Mouse (Mus musculus): ENCODE measurements around the gene Guca2a. TPM values are rescaled to one million over a fixed set of nuclear protein-coding genes. Genes with fewer than 3 reads are reported as not detected.

Guca2a gene
- total RNA-seq, 2 experiments from 2014 or later, result not detected

- intact Hi-C loops (cut with DNase I), result no loop called here
- no peak for DNase-seq (ENCODE audit: low spot score)
Measured at GRCm38 (mm10) chr4:119671164-119671563, 33.7 kb downstream of the Guca2a start.

- intact Hi-C loops (cut with DNase I), result no loop called here
- DNase-seq (ENCODE audit: low spot score), result no peak
Measured at GRCm38 (mm10) chr4:119672685-119673084, 35.2 kb downstream of the Guca2a start.

- intact Hi-C loops (cut with DNase I), result no loop called here
- DNase-seq (ENCODE audit: low spot score), result no peak
Measured at GRCm38 (mm10) chr4:119682596-119682995, 45.1 kb downstream of the Guca2a start.

GRCm38 (mm10) chr4:119685746-119686145 lies 48.2 kb downstream of the Guca2a start:
- no peak for DNase-seq (ENCODE audit: low spot score)
- intact Hi-C loops (cut with DNase I), result no loop called here

Other genes with a start within 250 kb of the Guca2a start
- under 1 TPM in 1 of 2 experiments, not detected in 1; 0.34 TPM for gene Ccdc30, start 222.2 kb upstream of the Guca2a start, total RNA-seq (2021)
- 1 to 10 TPM; 8.9 TPM for gene Ppcs, start 215.3 kb upstream of the Guca2a start, total RNA-seq (2021)
- gene Zmynd12, start 214.9 kb upstream of the Guca2a start, total RNA-seq (2021), result not detected
- under 1 TPM; 0.31 to 0.67 TPM for gene Rimkla, start 145.1 kb upstream of the Guca2a start, total RNA-seq (2021)
- 10 to 100 TPM; 30.6 to 34.9 TPM for gene Foxj3, start 100.7 kb upstream of the Guca2a start, total RNA-seq (2021)
- 1 to 10 TPM; 5.4 to 5.5 TPM for gene Frg2f1, start 98.2 kb upstream of the Guca2a start, total RNA-seq (2021)
- not detected for gene Guca2b, start 21.2 kb downstream of the Guca2a start, total RNA-seq (2021)
- 1 to 10 TPM; 5.1 to 5.2 TPM for gene Hivep3, start 96.1 kb downstream of the Guca2a start, total RNA-seq (2021)